Mouse (Mus musculus) forebrain, embryonic 12.5 days (tissue): ENCODE measurements at regions not wholly inside any gene's neighbourhood (a gene's known extent, or its start where the extent isn't known, plus 50 kb on each side); places are given as distances from the start of the nearest gene placed in this dataset.

Experiments
- ATAC-seq: fragments of 200-750 bp; cut with Nextera tagmentation; 2 replicates; pipeline ENCODE4 v1.8.0; 2017; ENCODE audit warnings: moderate TSS enrichment; ENCODE audit not compliant: low FRiP score
- H3K27ac ChIP-seq: fragments of 300-500 bp; sonication (generic); 2 replicates; pipeline ENCODE4 v1.5.1; 2016; ENCODE audit warnings: mild to moderate bottlenecking
- H3K27me3 ChIP-seq: fragments of 300-500 bp; sonication (generic); 2 replicates; pipeline ENCODE4 v1.6.1; 2016; ENCODE audit warnings: mild to moderate bottlenecking
- H3K36me3 ChIP-seq: fragments of 300-500 bp; sonication (generic); replicated peaks from 2 replicates; pipeline ENCODE4 v1.6.1; 2016; ENCODE audit warnings: mild to moderate bottlenecking
- H3K4me1 ChIP-seq: fragments of 300-500 bp; sonication (generic); 2 replicates; pipeline ENCODE4 v1.6.1; 2016
- H3K4me2 ChIP-seq: fragments of 300-500 bp; sonication (generic); 2 replicates; pipeline ENCODE4 v1.6.1; 2016; ENCODE audit warnings: mild to moderate bottlenecking, moderate library complexity
- H3K4me3 ChIP-seq: fragments of 300-500 bp; sonication (generic); replicated peaks from 2 replicates; pipeline ENCODE4 v1.5.1; 2016; ENCODE audit warnings: mild to moderate bottlenecking
- H3K9ac ChIP-seq: fragments of 300-500 bp; sonication (generic); 2 replicates; pipeline ENCODE4 v1.6.1; 2016; ENCODE audit warnings: mild to moderate bottlenecking
- H3K9me3 ChIP-seq: fragments of 300-500 bp; sonication (generic); 2 replicates; pipeline ENCODE4 v1.6.1; 2016
- WGBS: fragments of 180-500 bp; shearing (Covaris S2); methylation state at CpG from one replicate; pipeline ENCODE4 v1.1.7; 2016; 5-methylcytosine and 5-hydroxymethylcytosine counted together

GRCm38 (mm10) chr2:92758775-92759174, 156.1 kb upstream of the Syt13 start:
- H3K4me3 ChIP-seq, result no peak overlapping the region
- no peak overlapping the region for H3K9ac ChIP-seq
- H3K4me2 ChIP-seq, result no peak overlapping the region
- H3K4me1 ChIP-seq, result no peaks in the 10 kb centered on the region
- H3K36me3 ChIP-seq, result no peaks in the 10 kb centered on the region
- H3K27ac ChIP-seq, result no peak overlapping the region
- no peaks in the 10 kb centered on the region for H3K9me3 ChIP-seq
- ATAC-seq, result no peak
- WGBS, result 79% methylated on average over 3 of the region's 3 CpGs
- H3K27me3 ChIP-seq, result no peaks in the 10 kb centered on the region

DNA sequence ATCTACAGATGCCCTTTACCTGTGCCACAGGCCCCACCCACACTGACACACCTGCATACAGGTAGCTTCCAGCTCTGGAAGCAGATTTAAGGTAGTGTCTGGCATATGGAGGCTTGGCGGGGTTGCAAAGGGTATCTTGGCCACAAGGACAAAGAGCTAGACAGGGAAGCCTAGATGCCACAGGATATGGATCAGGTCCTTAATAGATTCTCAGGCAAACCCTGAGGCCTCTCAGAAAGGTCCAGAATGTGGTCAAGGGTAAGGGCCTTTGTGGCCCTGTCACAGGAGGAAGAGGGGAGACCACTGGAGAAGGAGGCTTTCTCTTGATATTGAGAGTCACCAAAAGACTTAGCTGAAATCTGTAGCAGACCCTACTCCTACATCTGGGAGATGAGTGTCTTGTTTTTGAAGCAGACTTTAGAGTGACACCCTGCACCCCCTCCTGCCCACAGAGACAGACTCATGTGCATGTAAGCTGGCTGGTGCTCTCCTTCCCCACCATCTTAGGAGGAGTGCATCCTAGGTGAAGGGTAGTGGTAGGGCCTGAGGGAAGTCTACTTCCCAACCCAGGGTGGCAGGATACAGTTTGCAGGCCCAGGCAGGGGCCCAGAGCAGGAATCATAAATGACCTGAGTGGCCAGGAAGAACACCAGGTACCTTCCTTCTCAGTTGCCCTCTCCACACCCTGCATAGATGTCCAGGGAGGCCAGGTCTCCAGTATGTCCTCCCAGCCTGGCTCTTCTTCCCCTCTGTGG, 150.8 kb upstream of the Syt13 start:
- H3K9me3 ChIP-seq, result no peaks in the 10 kb centered on the region
- WGBS, result 87% methylated on average over 1 of the region's 1 CpGs
- no peak overlapping the region for H3K9ac ChIP-seq
- no peaks in the 10 kb centered on the region for H3K27me3 ChIP-seq
- ATAC-seq, result no peak
- H3K36me3 ChIP-seq, result no peaks in the 10 kb centered on the region
- H3K27ac ChIP-seq, result no peak overlapping the region
- H3K4me1 ChIP-seq, result no peaks in the 10 kb centered on the region
- no peak overlapping the region for H3K4me2 ChIP-seq
- H3K4me3 ChIP-seq, result no peak overlapping the region

DNA sequence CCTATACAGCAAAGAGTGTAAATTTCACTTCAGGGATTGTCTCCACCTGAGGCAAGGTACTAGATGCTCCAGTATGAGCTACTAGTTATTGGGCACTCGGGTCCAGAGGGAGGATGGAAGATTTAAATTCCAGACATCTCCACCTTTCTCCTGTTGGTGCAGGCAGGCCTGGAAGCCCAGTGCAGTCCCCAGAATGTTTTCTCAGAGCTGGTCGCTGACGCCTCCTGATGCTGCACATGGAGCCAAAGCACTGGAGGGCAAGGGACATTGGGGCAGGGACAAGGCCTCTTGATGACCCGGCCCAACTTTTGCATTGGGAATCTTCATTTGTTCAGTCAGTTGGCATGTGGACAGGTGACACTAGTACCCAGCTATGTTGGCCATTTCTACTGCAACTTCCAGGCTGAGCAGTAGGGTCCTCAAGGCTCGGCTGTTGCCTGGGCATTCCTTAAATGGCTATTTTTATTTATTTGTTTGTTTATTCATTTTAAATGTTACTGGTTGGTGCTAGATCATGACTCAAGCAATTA, 147.4 kb upstream of the Syt13 start:
- Histone ChIP-seq H3K9me3 (no peaks in the 10 kb centered on the region), H3K4me3 (no peak overlapping the region), H3K4me2 (no peak overlapping the region), H3K9ac (no peak overlapping the region), H3K27me3 (no peaks in the 10 kb centered on the region), H3K4me1 (no peaks in the 10 kb centered on the region), H3K27ac (no peak overlapping the region), H3K36me3 (no peaks in the 10 kb centered on the region)
- ATAC-seq, result no peak
- 85% methylated on average over 5 of the region's 5 CpGs for WGBS

DNA sequence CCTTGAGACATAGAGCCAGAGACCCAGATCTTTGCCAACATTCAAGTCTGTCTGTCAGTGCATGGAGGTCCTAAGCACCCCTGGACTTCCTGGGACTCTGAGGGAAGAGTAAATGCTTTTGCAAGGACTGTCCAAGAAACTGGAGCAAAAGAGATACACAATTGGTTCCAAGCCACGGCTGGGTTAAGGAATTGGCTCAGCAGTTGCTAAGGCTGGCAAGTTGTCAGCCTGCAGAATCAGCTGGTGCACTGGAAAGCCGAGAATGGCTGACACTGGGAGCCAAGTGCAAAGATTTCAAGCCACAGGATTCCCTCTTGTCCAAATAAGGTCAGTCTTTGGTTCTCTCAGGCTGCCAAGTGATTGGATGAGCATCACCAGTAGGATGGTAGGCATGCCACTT, 146.8 kb upstream of the Syt13 start:
- no peak for ATAC-seq
- Histone ChIP-seq H3K4me3 (no peak overlapping the region), H3K36me3 (no peaks in the 10 kb centered on the region), H3K9me3 (no peaks in the 10 kb centered on the region), H3K27me3 (no peaks in the 10 kb centered on the region), H3K9ac (no peak overlapping the region), H3K27ac (no peak overlapping the region), H3K4me2 (no peak overlapping the region), H3K4me1 (no peaks in the 10 kb centered on the region)
- 71% methylated on average over 2 of the region's 2 CpGs for whole genome bisulfite sequencing

DNA sequence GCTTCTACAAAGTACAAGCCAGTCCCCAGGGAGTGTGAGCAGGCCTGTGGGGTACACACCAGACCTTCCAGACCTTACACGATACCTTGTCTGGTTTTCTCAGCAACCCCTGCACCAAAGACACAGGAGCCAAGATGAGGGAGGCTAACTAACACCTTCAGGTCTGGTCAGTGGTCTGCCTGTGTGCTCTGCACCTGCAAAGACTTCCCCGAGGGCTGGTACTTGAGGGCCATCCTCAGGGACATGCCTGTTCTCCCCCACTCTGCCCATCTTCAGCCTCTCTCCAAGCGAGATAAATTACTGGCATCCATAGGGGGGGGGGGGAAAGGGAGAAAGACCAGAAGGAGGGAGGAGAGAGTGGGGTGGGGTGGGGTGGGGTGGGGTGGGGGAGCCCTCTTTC, 145.8 kb upstream of the Syt13 start:
- no peak overlapping the region for H3K27ac ChIP-seq
- no peaks in the 10 kb centered on the region for H3K36me3 ChIP-seq
- H3K4me2 ChIP-seq, result no peak overlapping the region
- 70% methylated on average over 3 of the region's 3 CpGs for WGBS
- no peak overlapping the region for H3K9ac ChIP-seq
- H3K27me3 ChIP-seq, result no peaks in the 10 kb centered on the region
- no peak overlapping the region for H3K4me3 ChIP-seq
- ATAC-seq, result no peak
- H3K9me3 ChIP-seq, result no peaks in the 10 kb centered on the region
- no peaks in the 10 kb centered on the region for H3K4me1 ChIP-seq

DNA sequence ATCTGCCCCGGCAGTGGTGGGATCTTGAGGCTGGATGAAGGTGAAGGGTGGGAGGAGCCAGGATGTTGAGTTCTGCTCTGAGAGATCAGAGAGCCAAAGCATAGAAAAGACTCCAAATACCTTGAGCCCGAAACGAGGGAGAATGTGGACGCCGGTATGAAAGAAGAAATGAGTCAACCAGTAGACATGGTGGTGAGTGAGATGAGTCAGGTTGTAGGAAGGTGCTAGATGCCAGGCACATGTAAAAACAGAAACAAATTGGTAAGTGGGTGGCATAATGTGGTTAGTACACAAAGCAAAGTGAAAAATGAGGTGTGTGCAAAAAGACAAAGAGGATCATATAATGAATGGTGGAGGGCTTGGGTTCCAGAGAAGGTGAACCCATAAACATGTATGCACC, 144.8 kb upstream of the Syt13 start:
- Histone ChIP-seq H3K9ac (no peak overlapping the region), H3K27me3 (no peaks in the 10 kb centered on the region), H3K4me2 (no peak overlapping the region), H3K36me3 (no peaks in the 10 kb centered on the region), H3K4me3 (no peak overlapping the region), H3K9me3 (no peaks in the 10 kb centered on the region), H3K4me1 (no peaks in the 10 kb centered on the region), H3K27ac (no peak overlapping the region)
- WGBS, result 89% methylated on average over 5 of the region's 5 CpGs
- ATAC-seq, result no peak

GRCm38 (mm10) chr2:92772623-92773022, 142.3 kb upstream of the Syt13 start:
- no peak overlapping the region for H3K4me2 ChIP-seq
- no peak overlapping the region for H3K4me3 ChIP-seq
- H3K4me1 ChIP-seq, result no peaks in the 10 kb centered on the region
- H3K9me3 ChIP-seq, result no peaks in the 10 kb centered on the region
- H3K36me3 ChIP-seq, result no peaks in the 10 kb centered on the region
- H3K9ac ChIP-seq, result no peak overlapping the region
- H3K27me3 ChIP-seq, result no peaks in the 10 kb centered on the region
- no peak overlapping the region for H3K27ac ChIP-seq
- no peak for ATAC-seq
- WGBS, result 84% methylated on average over 7 of the region's 7 CpGs

DNA sequence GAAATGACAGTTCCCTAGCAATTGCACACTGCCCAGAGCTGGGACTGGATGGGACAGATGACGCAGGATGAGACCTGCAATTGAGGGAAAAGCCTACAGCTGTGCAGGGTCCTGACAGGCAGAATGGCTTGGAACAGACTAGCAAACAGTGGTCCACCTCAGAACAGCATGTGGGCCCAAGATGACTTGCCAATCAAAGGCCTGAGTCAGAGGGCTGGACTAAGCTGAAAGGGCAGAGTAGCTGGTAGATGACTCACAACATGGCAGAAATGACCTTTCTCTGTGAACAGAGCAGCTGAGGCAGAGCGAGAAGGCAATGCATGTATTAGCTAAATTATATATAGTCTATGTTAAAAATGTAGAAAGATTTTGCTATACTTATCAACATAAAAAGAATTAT, 138.4 kb upstream of the Syt13 start:
- H3K27me3 ChIP-seq, result no peaks in the 10 kb centered on the region
- H3K4me2 ChIP-seq, result no peak overlapping the region
- H3K4me1 ChIP-seq, result no peaks in the 10 kb centered on the region; the same call in 1 of the 2 replicates
- no peak overlapping the region for H3K9ac ChIP-seq
- no peak for ATAC-seq
- H3K27ac ChIP-seq, result no peak overlapping the region
- no peaks in the 10 kb centered on the region for H3K36me3 ChIP-seq
- WGBS, result 83% methylated on average over 2 of the region's 2 CpGs
- no peaks in the 10 kb centered on the region for H3K9me3 ChIP-seq
- no peak overlapping the region for H3K4me3 ChIP-seq

GRCm38 (mm10) chr2:92779101-92779500, 135.8 kb upstream of the Syt13 start:
- no peak overlapping the region for H3K4me2 ChIP-seq
- no peaks in the 10 kb centered on the region for H3K36me3 ChIP-seq
- no peaks in the 10 kb centered on the region for H3K27me3 ChIP-seq
- no peak overlapping the region for H3K27ac ChIP-seq
- WGBS, result 50% methylated on average over 1 of the region's 1 CpGs
- no peak overlapping the region for H3K9ac ChIP-seq
- no peaks in the 10 kb centered on the region; the same call in 1 of the 2 replicates for H3K4me1 ChIP-seq
- no peaks in the 10 kb centered on the region for H3K9me3 ChIP-seq
- no peak overlapping the region for H3K4me3 ChIP-seq
- ATAC-seq, result no peak

GRCm38 (mm10) chr2:92780021-92780420, 134.9 kb upstream of the Syt13 start:
- WGBS, result 78% methylated on average over 1 of the region's 1 CpGs
- no peaks in the 10 kb centered on the region for H3K36me3 ChIP-seq
- H3K9ac ChIP-seq, result no peak overlapping the region
- no peaks in the 10 kb centered on the region for H3K9me3 ChIP-seq
- H3K4me1 ChIP-seq, result no peaks in the 10 kb centered on the region; the same call in 1 of the 2 replicates
- no peak overlapping the region for H3K4me2 ChIP-seq
- no peak for ATAC-seq
- H3K27me3 ChIP-seq, result no peaks in the 10 kb centered on the region
- H3K4me3 ChIP-seq, result no peak overlapping the region
- no peak overlapping the region for H3K27ac ChIP-seq

DNA sequence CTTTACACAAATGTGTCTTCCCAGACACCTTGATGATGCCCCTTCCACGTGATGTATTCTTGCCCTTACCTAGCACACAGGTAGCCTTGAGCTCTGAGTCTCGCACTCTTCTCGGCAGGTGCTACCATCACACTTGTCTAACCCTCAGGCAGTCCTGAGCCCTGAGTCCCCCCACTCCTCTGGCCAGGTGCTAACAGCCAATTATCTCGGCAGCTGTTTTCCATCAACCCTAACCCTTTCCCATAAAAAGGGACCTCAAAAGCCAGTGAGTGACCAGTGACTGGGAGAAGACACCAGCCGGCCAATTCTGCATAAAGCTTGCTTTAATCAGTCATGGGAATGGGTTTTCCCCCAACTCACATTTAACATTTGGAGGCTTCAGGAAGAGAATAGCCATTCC, 133.4 kb upstream of the Syt13 start:
- Histone ChIP-seq H3K36me3 (no peaks in the 10 kb centered on the region), H3K4me1 (no peaks in the 10 kb centered on the region; the same call in 1 of the 2 replicates), H3K27ac (no peak overlapping the region), H3K27me3 (no peaks in the 10 kb centered on the region), H3K4me2 (no peak overlapping the region), H3K4me3 (no peak overlapping the region), H3K9me3 (no peaks in the 10 kb centered on the region), H3K9ac (no peak overlapping the region)
- ATAC-seq, result no peak
- 84% methylated on average over 5 of the region's 5 CpGs for WGBS

DNA sequence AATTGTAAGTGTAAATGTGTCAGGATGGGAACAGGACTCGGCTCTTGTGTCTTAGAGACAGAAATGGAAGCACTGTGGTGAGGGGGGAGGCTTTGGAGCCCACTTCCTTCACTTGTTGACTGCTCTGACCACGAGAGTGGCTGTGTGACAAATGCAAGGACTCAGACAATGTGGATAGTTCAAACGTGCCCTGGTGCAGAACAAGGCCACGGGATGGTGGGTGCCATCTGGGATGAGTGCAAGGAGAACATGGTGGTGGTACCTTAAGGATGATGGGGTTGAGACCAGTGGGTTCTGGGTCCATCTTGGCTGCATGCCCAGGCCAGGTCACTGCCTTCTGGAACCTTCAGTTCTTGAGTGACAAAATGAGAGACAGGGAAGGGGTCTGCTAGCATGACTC, 132.3 kb upstream of the Syt13 start:
- H3K9ac ChIP-seq, result no peak overlapping the region
- H3K36me3 ChIP-seq, result no peaks in the 10 kb centered on the region
- no peaks in the 10 kb centered on the region for H3K9me3 ChIP-seq
- ATAC-seq, result no peak
- no peak overlapping the region for H3K4me2 ChIP-seq
- no peak overlapping the region for H3K4me3 ChIP-seq
- 76% methylated on average over 4 of the region's 4 CpGs for WGBS
- H3K27ac ChIP-seq, result no peak overlapping the region
- H3K4me1 ChIP-seq, result no peaks in the 10 kb centered on the region; the same call in 1 of the 2 replicates
- no peaks in the 10 kb centered on the region for H3K27me3 ChIP-seq

GRCm38 (mm10) chr2:92784916-92785315, 130.0 kb upstream of the Syt13 start:
- Histone ChIP-seq H3K4me2 (no peak overlapping the region), H3K27me3 (no peaks in the 10 kb centered on the region), H3K9me3 (no peaks in the 10 kb centered on the region), H3K4me3 (no peak overlapping the region), H3K4me1 (no peaks in the 10 kb centered on the region; the same call in 1 of the 2 replicates), H3K27ac (no peak overlapping the region), H3K36me3 (no peaks in the 10 kb centered on the region), H3K9ac (no peak overlapping the region)
- WGBS, result 61% methylated on average over 2 of the region's 2 CpGs
- ATAC-seq, result no peak
